Mouse (Mus musculus) midbrain, embryonic 12.5 days (tissue): ENCODE measurements around the gene Col5a3. TPM values are rescaled to one million over a fixed set of nuclear protein-coding genes. Genes with fewer than 3 reads are reported as not detected.

Experiments
- ATAC-seq: fragments of 200-750 bp; cut with Nextera tagmentation; 2 replicates; pipeline ENCODE4 v1.8.0; 2017; ENCODE audit warnings: low read depth, moderate TSS enrichment, moderate library complexity; ENCODE audit not compliant: low FRiP score
- H3K27ac ChIP-seq: fragments of 300-500 bp; sonication (generic); replicated peaks from 2 replicates; pipeline ENCODE4 v1.5.1; 2016; ENCODE audit warnings: mild to moderate bottlenecking
- H3K27me3 ChIP-seq: fragments of 300-500 bp; sonication (generic); 2 replicates; pipeline ENCODE4 v1.6.1; 2016; ENCODE audit warnings: mild to moderate bottlenecking
- H3K36me3 ChIP-seq: fragments of 300-500 bp; sonication (generic); 2 replicates; pipeline ENCODE4 v1.6.1; 2016
- H3K4me1 ChIP-seq: fragments of 300-500 bp; sonication (generic); 2 replicates; pipeline ENCODE4 v1.6.1; 2016
- H3K4me2 ChIP-seq: fragments of 300-500 bp; sonication (generic); replicated peaks from 2 replicates; pipeline ENCODE4 v1.6.1; 2016; ENCODE audit warnings: mild to moderate bottlenecking, moderate library complexity
- H3K4me3 ChIP-seq: fragments of 300-500 bp; sonication (generic); 2 replicates; pipeline ENCODE4 v1.5.1; 2016; ENCODE audit warnings: mild to moderate bottlenecking
- H3K9ac ChIP-seq: fragments of 300-500 bp; sonication (generic); replicated peaks from 2 replicates; pipeline ENCODE4 v1.6.1; 2016; ENCODE audit warnings: mild to moderate bottlenecking, moderate library complexity
- H3K9me3 ChIP-seq: fragments of 300-500 bp; sonication (generic); 2 replicates; pipeline ENCODE4 v1.6.1; 2016; ENCODE audit warnings: mild to moderate bottlenecking
- WGBS: fragments of 180-500 bp; shearing (Covaris S2); methylation state at CpG from one replicate; pipeline ENCODE4 v1.1.7; 2016; 5-methylcytosine and 5-hydroxymethylcytosine counted together
- polyA plus RNA-seq: library from polyadenylated mRNA; unstranded; fragments of >200 nt; fragmentation: Nextera tagmentation; extraction: Ambion mirVana; gene quantifications from 2 replicates; pipeline ENCODE4 v1.2.1, GENCODE M21; 2016

The Col5a3 gene
- polyA plus RNA-seq, 1 experiment from 2014 or later = 0.84 TPM

DNA sequence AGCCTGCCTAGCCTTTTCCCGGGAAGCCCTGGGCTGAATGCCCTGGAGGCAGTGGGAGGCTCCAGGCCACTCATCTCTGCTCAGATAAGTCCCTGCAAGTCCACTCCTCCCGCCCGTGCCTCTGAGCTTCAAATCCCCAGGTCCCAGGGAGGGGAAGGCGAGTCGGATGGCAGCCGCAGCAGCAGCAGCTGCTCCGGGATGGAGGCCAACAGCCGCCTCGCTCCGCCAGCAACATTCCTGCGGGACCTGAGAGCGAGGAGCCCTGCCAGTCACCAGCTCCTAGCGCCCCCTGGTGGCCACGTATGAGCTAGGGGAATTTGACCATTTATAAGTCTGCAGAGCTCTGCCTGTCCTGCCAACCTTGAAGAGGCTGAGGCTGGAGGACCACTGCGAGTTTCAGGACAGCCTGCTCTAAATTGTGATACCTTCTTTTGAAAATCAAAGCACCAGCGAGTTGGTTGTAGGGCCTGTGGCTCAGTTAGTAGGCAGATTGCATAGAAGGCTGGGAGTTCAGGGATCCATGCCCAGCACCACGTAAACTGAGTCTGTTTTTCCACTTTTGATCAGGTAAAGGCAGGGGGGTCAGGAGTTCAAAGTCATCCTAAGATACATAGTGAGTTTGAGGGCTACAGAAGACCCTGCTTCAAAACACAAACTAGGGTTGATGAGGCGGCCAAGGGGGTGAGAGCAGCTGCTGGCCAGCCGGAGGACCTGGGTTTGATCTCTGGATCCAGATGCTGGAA is 16.2 kb upstream of the Col5a3 start:
- Histone ChIP-seq H3K4me3 (no peak overlapping the region), H3K4me1 (no peaks in the 10 kb centered on the region), H3K9me3 (no peaks in the 10 kb centered on the region), H3K9ac (no peak overlapping the region), H3K27ac (no peak overlapping the region), H3K4me2 (peak overlapping the region; percentile 24), H3K36me3 (no peaks in the 10 kb centered on the region), H3K27me3 (peaks cover 12% of the 10 kb centered on the region; the same call in 1 of the 2 replicates)
- 16% methylated on average over 19 of the region's 19 CpGs for WGBS
- ATAC-seq = peak; percentile 87

DNA sequence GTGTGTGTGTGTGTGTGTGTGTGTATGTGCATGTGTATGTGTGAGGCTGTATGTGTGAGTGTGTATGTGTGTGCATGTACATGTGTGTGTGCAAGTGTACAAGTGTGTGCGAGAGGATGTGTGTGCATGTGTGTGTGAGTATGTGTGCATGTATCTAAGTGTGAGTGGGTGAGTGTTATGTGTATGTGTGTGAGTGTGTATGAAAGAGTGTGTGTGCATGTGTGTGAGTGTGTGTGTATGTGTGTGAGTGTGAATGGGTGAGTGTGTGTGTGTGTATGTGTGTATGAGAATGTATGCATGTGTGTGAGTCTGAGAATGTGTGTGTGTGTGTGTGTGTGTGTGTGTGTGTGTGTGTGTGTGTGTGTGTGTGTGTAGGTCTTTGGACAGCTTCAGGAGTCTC is 13.3 kb upstream of the Col5a3 start:
- 93% methylated on average over 1 of the region's 1 CpGs for WGBS
- Histone ChIP-seq H3K4me3 (no peak overlapping the region), H3K27ac (no peak overlapping the region), H3K9me3 (no peaks in the 10 kb centered on the region), H3K27me3 (peaks cover 12% of the 10 kb centered on the region; the same call in 1 of the 2 replicates), H3K4me1 (no peaks in the 10 kb centered on the region), H3K36me3 (no peaks in the 10 kb centered on the region), H3K4me2 (no peak overlapping the region), H3K9ac (no peak overlapping the region)
- no peak for ATAC-seq

DNA sequence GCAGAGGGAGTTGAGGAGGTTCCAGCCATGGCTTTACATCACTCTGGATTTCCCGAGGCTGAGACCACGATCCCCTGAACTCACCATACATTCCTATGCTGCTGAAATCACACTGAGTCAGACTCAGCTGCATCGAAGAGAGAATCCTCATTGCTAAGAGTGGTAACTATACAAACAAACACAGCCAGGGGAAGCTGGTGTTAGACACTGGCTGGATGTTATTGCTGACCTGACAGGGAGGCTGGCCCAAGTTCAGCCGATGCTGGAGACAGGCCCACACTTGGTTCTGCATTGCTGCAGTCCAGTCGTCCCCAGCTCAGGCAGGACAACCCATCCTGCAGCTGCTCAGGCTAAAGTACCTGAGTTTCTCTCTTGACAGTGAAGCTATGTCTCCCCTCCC is 10.9 kb upstream of the Col5a3 start:
- no peak for ATAC-seq
- Histone ChIP-seq H3K27me3 (peaks cover 12% of the 10 kb centered on the region; the same call in 1 of the 2 replicates), H3K4me2 (no peak overlapping the region), H3K36me3 (no peaks in the 10 kb centered on the region), H3K27ac (no peak overlapping the region), H3K4me1 (no peaks in the 10 kb centered on the region), H3K9ac (no peak overlapping the region), H3K9me3 (no peaks in the 10 kb centered on the region), H3K4me3 (no peak overlapping the region)
- 86% methylated on average over 5 of the region's 5 CpGs for WGBS

DNA sequence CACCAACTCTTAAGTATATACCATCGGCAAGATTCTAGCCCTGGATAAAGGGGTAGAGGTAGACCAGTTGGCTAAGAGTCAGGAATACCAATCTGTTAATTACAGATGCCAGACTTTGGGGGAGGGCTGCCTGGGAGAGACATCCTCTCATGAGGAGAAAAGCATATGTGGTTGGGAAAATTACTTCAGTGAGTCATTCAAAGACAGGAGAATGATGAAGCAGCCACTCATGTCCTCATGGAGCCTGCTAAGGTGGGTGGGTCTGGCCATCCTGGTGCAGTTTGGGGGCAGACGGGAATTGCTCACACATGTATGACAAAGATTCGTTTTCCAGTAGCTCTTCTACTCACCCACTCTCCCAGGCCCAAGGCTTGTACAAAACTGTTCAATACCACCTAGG is 8.0 kb upstream of the Col5a3 start:
- no peak overlapping the region for H3K9ac ChIP-seq

DNA sequence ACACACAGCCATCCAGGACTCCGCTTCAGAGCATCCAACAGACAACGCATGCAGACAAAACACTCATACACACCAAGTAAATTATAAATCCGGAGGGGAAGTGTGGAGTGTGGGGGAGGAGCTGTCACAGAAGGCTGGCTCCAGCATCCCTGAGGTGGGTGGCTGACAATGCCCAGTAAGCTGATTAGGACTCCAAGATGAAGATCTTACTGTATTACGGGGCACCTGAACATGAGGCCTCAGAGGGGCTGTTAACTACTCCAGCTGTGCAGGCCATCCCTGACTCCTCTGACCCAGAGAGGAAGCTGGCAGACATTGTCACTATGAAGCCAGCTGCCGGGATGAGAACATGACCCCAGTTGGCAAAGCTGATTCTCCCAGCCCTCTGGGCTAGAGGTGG is 5.1 kb upstream of the Col5a3 start:
- Histone ChIP-seq H3K9me3 (no peaks in the 10 kb centered on the region), H3K4me1 (peaks cover 2% of the 10 kb centered on the region), H3K27ac (no peak overlapping the region), H3K4me3 (no peak overlapping the region), H3K27me3 (peaks cover 3% of the 10 kb centered on the region; the same call in 1 of the 2 replicates), H3K9ac (no peak overlapping the region), H3K4me2 (no peak overlapping the region), H3K36me3 (no peaks in the 10 kb centered on the region)
- ATAC-seq = no peak
- WGBS = 75% methylated on average over 5 of the region's 5 CpGs

More for the DNA sequence above, 8.0 kb upstream of the Col5a3 start:
- WGBS = 86% methylated on average over 3 of the region's 3 CpGs
- no peak for ATAC-seq
- Histone ChIP-seq H3K4me1 (no peaks in the 10 kb centered on the region), H3K4me3 (no peak overlapping the region), H3K4me2 (no peak overlapping the region), H3K9me3 (no peaks in the 10 kb centered on the region), H3K27me3 (no peaks in the 10 kb centered on the region; the same call in 1 of the 2 replicates), H3K36me3 (no peaks in the 10 kb centered on the region), H3K27ac (no peak overlapping the region)

DNA sequence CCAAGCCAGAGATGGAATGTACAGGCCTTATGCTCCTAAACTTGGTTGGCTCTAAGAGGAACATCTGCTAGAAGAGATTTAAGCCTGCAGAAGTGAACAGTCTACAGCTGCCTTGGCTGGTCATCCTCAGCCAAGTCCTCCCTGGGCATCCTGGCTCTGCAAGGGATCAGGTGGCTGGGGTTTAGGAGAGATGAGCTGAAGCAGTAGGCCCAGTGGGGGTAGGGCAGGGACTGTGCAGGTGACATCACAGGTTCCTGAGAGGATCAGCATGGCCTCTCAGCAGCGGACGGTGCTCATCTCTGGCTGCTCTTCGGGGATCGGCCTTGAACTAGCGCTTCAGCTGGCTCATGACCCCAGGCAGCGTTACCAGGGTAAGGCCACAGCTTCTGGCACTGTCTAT is 3.4 kb upstream of the Col5a3 start, which contains the start of gene Rdh8:
Gene Rdh8, plus strand, starts transcription at position 268 of the 400 bp plus-strand sequence.
- no peaks in the 10 kb centered on the region for H3K9me3 ChIP-seq
- no peak within 1 kb of the TSS for H3K9ac ChIP-seq
- H3K27me3 ChIP-seq = peaks cover 20% of the 10 kb centered on the region
- no peak within 1 kb of the TSS for H3K27ac ChIP-seq
- H3K4me1 ChIP-seq = peaks cover 10% of the 10 kb centered on the region
- no peak for ATAC-seq
- H3K4me3 ChIP-seq = no peak within 1 kb of the TSS
- 79% methylated on average over 6 of the region's 6 CpGs for WGBS
- no peak within 1 kb of the TSS for H3K4me2 ChIP-seq
- H3K36me3 ChIP-seq = no peaks in the 10 kb centered on the region

DNA sequence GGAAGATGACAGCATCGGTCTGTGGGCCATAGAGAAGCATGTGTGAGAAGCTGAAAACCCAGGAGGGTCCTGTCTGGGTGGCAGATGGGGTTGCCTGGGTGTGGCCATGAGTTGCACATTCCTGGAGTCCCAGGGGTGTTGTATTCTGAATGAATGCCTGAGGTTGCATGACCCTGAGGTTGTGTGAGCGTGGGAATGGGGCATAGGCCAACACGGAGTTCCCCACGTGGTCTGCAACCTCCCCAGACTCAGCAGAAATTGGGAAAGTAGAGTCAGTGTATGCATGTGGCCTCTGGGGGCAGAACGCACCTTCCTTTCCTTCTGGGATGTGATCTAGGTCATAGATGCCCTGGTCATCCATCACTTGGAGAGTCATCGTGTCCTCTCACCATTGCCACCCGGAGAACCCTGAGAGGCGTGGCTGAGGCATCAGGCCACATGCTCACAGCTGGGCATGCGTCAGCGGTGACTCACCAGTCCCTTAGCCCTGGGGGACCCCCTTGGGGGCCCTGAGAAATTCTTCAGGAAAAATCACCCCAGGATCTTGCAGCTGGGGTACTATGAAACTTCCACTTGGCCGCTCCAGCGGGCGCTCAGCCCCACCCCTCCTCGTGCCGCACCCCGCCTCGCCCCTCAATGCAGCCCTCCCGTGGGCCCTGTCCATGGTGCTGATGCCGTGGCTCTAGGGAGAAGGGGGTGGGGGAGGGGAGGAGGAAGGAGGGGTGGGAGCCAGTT is 2.2 kb downstream of the Col5a3 start:
- Histone ChIP-seq H3K4me1 (peaks cover 10% of the 10 kb centered on the region), H3K4me2 (no peak overlapping the region), H3K9ac (no peak overlapping the region), H3K4me3 (no peak overlapping the region), H3K36me3 (no peaks in the 10 kb centered on the region), H3K9me3 (no peaks in the 10 kb centered on the region), H3K27ac (no peak overlapping the region), H3K27me3 (peaks cover 48% of the 10 kb centered on the region)
- 20% methylated on average over 19 of the region's 19 CpGs for WGBS
- no peak for ATAC-seq

DNA sequence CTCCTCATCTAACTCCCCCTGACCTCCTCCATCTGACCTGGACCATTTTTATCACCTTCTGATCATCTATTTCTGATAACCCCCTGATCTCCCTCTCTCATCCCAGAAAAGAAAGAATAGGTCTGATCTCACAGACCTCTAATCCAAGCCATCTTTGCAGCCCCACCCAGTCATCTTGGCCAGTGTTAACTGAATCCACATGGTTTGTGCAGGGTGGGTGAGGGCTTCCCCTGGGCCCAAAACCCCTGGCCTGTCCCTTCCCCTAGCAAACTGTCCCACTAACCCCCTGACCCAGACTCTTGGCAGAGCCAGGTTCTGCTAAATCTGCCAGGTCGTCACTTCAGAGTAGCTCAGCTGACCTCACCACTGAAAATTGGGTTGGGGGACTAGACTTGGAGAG is 4.1 kb downstream of the Col5a3 start:
- no peaks in the 10 kb centered on the region for H3K36me3 ChIP-seq
- no peak overlapping the region for H3K4me3 ChIP-seq
- WGBS = 72% methylated on average over 1 of the region's 1 CpGs
- H3K27ac ChIP-seq = no peak overlapping the region
- peaks cover 48% of the 10 kb centered on the region for H3K27me3 ChIP-seq
- no peak overlapping the region for H3K4me2 ChIP-seq
- H3K9me3 ChIP-seq = no peaks in the 10 kb centered on the region
- H3K9ac ChIP-seq = no peak overlapping the region
- H3K4me1 ChIP-seq = peaks cover 10% of the 10 kb centered on the region
- no peak for ATAC-seq

DNA sequence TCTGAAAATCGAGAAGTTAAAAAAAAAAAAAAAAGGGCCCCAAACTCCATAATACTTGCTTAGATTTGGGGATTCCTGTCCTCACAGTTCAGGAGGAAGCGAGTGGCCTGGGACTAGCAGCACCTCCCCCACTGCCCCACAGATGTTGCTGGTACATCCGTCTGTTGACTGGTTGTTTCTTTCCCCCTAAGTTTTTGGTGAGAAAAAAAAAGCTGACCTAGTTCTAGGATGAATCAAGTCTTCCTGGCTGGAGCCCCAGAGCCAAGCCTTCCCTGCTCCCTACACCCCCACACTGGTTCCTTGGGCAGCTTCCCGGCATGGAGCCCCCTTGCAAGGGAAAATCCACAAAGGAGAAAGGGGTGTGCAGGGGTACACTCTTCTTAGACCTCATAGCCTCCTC is 4.6 kb downstream of the Col5a3 start:
- H3K9me3 ChIP-seq = no peaks in the 10 kb centered on the region
- H3K36me3 ChIP-seq = no peaks in the 10 kb centered on the region
- H3K27ac ChIP-seq = no peak overlapping the region
- H3K4me1 ChIP-seq = peaks cover 10% of the 10 kb centered on the region
- ATAC-seq = no peak
- H3K4me3 ChIP-seq = no peak overlapping the region
- no peak overlapping the region for H3K9ac ChIP-seq
- H3K27me3 ChIP-seq = peaks cover 48% of the 10 kb centered on the region
- H3K4me2 ChIP-seq = no peak overlapping the region
- WGBS = 56% methylated on average over 4 of the region's 4 CpGs

DNA sequence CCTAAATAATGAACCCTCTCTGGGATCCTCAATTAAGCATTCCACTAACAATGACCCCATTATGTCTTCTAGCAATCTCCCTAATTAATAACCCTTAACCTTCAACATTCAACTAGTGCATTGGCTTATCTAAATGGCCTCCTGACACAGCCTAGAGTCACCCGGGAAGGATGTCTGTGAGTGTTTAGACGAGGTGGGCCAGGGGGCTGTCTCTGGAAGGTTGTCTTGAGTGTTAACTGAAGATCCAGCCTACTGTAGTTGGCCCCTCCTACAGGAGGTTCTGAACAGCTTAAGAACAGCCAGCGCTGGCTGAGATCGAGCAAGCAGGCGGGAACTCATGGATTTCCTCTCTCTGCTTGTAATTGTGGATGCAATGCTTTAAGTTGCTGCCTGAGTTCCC is 9.2 kb downstream of the Col5a3 start:
- H3K27me3 ChIP-seq = 0 out of 2 replicates have a peak, but pooled peaks cover 7% of the 10 kb centered on the region
- no peak overlapping the region for H3K9ac ChIP-seq
- H3K4me3 ChIP-seq = no peak overlapping the region
- no peak for ATAC-seq
- no peaks in the 10 kb centered on the region for H3K36me3 ChIP-seq
- no peak overlapping the region for H3K27ac ChIP-seq
- WGBS = 60% methylated on average over 5 of the region's 5 CpGs
- H3K9me3 ChIP-seq = peaks cover 9% of the 10 kb centered on the region; the same call in 1 of the 2 replicates
- H3K4me2 ChIP-seq = no peak overlapping the region
- no peaks in the 10 kb centered on the region for H3K4me1 ChIP-seq

DNA sequence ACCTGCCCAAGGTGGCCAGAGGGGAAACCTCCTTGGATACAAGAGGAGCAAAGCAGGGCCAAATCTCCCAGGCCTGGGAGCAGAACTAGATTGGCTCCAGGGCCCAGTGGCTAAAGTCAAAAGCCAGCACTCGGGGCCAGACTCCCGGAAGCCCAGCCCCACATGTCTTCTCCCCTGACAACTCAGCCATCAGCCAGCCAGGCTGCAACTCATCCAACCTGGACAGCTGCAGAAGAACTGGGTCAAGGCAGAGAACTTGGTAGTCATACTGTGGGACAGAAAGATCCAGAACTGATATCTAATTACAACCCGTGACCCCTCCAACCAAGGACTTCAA is 9.7 kb downstream of the Col5a3 start:
- 0 out of 2 replicates have a peak, but pooled peaks cover 3% of the 10 kb centered on the region for H3K27me3 ChIP-seq
- 88% methylated on average over 3 of the region's 3 CpGs for WGBS
- H3K9ac ChIP-seq = no peak overlapping the region
- peaks cover 9% of the 10 kb centered on the region; the same call in 1 of the 2 replicates for H3K9me3 ChIP-seq
- no peak overlapping the region for H3K27ac ChIP-seq
- no peak overlapping the region for H3K4me2 ChIP-seq
- H3K4me1 ChIP-seq = no peaks in the 10 kb centered on the region
- ATAC-seq = no peak
- no peak overlapping the region for H3K4me3 ChIP-seq
- no peaks in the 10 kb centered on the region for H3K36me3 ChIP-seq
